Mouse (Mus musculus) heart, embryonic 16.5 days (tissue): ENCODE measurements at regions not wholly inside any gene's neighbourhood (a gene's known extent, or its start where the extent isn't known, plus 50 kb on each side); places are given as distances from the start of the nearest gene placed in this dataset.

ENCODE experiments used
- ATAC-seq: fragments of 200-750 bp; cut with Nextera tagmentation; replicated peaks from 2 replicates; pipeline ENCODE4 v1.8.0; 2017; ENCODE audit warnings: moderate number of reproducible peaks; ENCODE audit not compliant: insufficient read depth, low FRiP score; ENCODE audit errors: extremely low read depth
- H3K27ac ChIP-seq: fragments of 300-500 bp; sonication (generic); 2 replicates; pipeline ENCODE4 v1.5.1; 2014; ENCODE audit warnings: mild to moderate bottlenecking, low read length, control low read depth, moderate library complexity
- H3K27me3 ChIP-seq: fragments of 300-500 bp; sonication (generic); 2 replicates; pipeline ENCODE4 v1.6.1; 2014; ENCODE audit warnings: low read length, mixed read lengths; ENCODE audit not compliant: control insufficient read depth, insufficient read depth
- H3K36me3 ChIP-seq: fragments of 300-500 bp; sonication (generic); 2 replicates; pipeline ENCODE4 v1.6.1; 2014; ENCODE audit not compliant: control insufficient read depth, insufficient read depth
- H3K4me1 ChIP-seq: fragments of 300-500 bp; sonication (generic); 2 replicates; pipeline ENCODE4 v1.6.1; 2014; ENCODE audit warnings: low read length, mixed read lengths; ENCODE audit not compliant: control insufficient read depth, insufficient read depth
- H3K4me2 ChIP-seq: fragments of 300-500 bp; sonication (generic); 2 replicates; pipeline ENCODE4 v1.6.1; 2014; ENCODE audit warnings: low read depth, mild to moderate bottlenecking, control low read depth, low read length
- H3K4me3 ChIP-seq: fragments of 300-500 bp; sonication (generic); 2 replicates; pipeline ENCODE4 v1.5.1; 2014; ENCODE audit warnings: mild to moderate bottlenecking, control low read depth, low read length
- H3K9ac ChIP-seq: fragments of 300-500 bp; sonication (generic); 2 replicates; pipeline ENCODE4 v1.6.1; 2014; ENCODE audit warnings: low read length, control low read depth
- H3K9me3 ChIP-seq: fragments of 300-500 bp; sonication (generic); replicated peaks from 2 replicates; pipeline ENCODE4 v1.6.1; 2016; ENCODE audit warnings: low read length; ENCODE audit not compliant: control insufficient read depth
- WGBS: fragments of 180-500 bp; shearing (Covaris S2); extraction: QIAGEN DNeasy Blood & Tissue Kit; methylation state at CpG from one replicate; pipeline ENCODE4 v1.1.7; 2014; 5-methylcytosine and 5-hydroxymethylcytosine counted together

GRCm38 (mm10) chr13:16100253-16100652 is 88.6 kb downstream of the Inhba start:
- H3K9ac ChIP-seq = no peak overlapping the region
- H3K9me3 ChIP-seq = peaks cover 12% of the 10 kb centered on the region
- no peak overlapping the region for H3K27ac ChIP-seq
- no peaks in the 10 kb centered on the region for H3K4me1 ChIP-seq
- no peak overlapping the region for H3K4me3 ChIP-seq
- no peak; the same call in 1 of the 2 replicates for ATAC-seq
- no peak overlapping the region for H3K4me2 ChIP-seq
- H3K36me3 ChIP-seq = no peaks in the 10 kb centered on the region
- H3K27me3 ChIP-seq = no peaks in the 10 kb centered on the region
- 71% methylated on average over 12 of the region's 15 CpGs for WGBS

GRCm38 (mm10) chr13:16114837-16115236 is 103.2 kb downstream of the Inhba start:
- H3K27me3 ChIP-seq = no peaks in the 10 kb centered on the region
- no peak overlapping the region for H3K27ac ChIP-seq
- no peak for ATAC-seq
- H3K4me3 ChIP-seq = no peak overlapping the region
- no peaks in the 10 kb centered on the region for H3K9me3 ChIP-seq
- H3K36me3 ChIP-seq = no peaks in the 10 kb centered on the region
- 53% methylated on average over 2 of the region's 2 CpGs for WGBS
- 0 out of 2 replicates have a peak, but pooled peaks cover 3% of the 10 kb centered on the region for H3K4me1 ChIP-seq
- no peak overlapping the region for H3K9ac ChIP-seq
- H3K4me2 ChIP-seq = no peak overlapping the region

DNA sequence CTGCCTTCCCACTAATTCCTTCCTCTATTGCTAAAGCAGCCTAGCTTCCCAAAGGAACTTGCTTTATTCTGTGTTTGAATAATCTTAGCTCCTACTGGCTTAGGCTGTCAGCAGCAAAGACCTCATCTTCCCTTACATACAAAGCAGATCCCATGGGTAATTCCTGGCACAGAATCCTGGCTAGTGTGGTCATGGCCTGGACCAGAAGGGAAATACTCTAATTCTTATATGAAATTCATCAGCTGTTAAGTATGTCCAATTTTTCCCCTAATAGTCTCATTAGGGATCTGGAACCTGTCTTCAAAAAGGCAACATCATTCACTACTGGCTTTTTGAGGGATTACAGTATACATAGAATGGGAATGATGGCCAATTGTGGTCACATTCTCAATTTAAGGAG is 135.0 kb downstream of the Inhba start:
- Histone ChIP-seq H3K27ac (no peak overlapping the region), H3K27me3 (no peaks in the 10 kb centered on the region), H3K4me3 (no peak overlapping the region), H3K9ac (no peak overlapping the region), H3K36me3 (no peaks in the 10 kb centered on the region), H3K4me2 (no peak overlapping the region), H3K4me1 (no peaks in the 10 kb centered on the region), H3K9me3 (0 out of 2 replicates have a peak, but pooled peaks cover 3% of the 10 kb centered on the region)
- peak; percentile 45; the same call in 1 of the 2 replicates for ATAC-seq

DNA sequence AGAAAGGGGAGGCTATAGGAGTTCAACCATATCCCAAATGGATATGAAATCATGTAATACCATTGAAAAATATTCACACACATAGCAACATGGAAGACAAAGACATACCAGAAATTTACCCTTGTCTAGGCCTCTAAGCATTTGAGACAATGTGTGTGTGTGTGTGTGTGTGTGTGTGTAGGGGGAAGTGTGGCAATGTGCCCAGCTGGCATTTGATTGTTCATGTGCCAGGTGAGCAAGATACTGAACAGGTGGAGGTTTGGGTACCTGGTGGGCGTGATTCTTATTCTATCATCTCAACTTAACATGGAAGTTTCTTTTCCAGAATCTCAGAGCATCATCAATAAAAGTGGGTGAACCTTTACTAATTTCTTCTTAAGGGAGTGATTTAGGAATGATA is 143.3 kb downstream of the Inhba start:
- no peak overlapping the region for H3K9ac ChIP-seq
- no peak overlapping the region for H3K4me2 ChIP-seq
- H3K4me3 ChIP-seq = no peak overlapping the region
- no peak overlapping the region for H3K27ac ChIP-seq
- H3K27me3 ChIP-seq = no peaks in the 10 kb centered on the region
- H3K4me1 ChIP-seq = no peaks in the 10 kb centered on the region
- H3K9me3 ChIP-seq = 0 out of 2 replicates have a peak, but pooled peaks cover 3% of the 10 kb centered on the region
- ATAC-seq = no peak
- WGBS = 71% methylated on average over 1 of the region's 1 CpGs
- H3K36me3 ChIP-seq = no peaks in the 10 kb centered on the region

DNA sequence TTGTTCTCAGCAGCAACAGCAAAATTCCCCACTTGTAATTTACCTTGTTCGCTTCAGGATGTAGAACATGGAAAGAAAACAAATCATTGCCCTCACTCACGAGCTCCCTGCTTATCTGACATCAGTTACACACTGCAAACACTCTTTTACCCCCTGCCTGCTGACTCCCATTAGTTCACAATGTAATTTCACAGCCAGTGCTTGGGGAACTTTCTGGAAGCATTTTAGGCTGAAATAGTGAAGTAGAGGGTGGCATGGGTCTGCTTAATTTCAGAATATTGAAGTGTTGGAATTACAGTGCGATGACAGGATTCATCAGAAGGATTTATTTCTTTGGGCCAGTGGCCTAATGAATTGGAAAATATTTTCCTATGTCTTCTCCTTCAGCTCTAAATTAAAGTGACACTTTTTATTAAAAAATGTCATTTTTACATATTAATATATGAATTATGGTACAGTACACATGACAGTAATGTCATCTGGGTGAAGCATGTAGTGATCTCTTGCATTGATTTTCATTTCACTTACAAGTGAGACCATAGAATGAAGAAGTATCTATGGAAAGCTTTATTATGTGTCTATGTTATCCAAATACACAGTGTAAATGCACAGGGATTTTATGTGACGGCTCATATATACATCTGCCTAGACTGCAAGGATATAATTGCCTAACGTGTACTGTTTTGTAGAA is 153.7 kb downstream of the Inhba start:
- Histone ChIP-seq H3K27me3 (no peaks in the 10 kb centered on the region), H3K4me1 (no peaks in the 10 kb centered on the region), H3K9me3 (no peaks in the 10 kb centered on the region), H3K4me2 (no peak overlapping the region), H3K36me3 (no peaks in the 10 kb centered on the region), H3K27ac (no peak overlapping the region), H3K4me3 (no peak overlapping the region), H3K9ac (no peak overlapping the region)
- 68% methylated on average over 5 of the region's 5 CpGs for whole genome bisulfite sequencing
- ATAC-seq = no peak

DNA sequence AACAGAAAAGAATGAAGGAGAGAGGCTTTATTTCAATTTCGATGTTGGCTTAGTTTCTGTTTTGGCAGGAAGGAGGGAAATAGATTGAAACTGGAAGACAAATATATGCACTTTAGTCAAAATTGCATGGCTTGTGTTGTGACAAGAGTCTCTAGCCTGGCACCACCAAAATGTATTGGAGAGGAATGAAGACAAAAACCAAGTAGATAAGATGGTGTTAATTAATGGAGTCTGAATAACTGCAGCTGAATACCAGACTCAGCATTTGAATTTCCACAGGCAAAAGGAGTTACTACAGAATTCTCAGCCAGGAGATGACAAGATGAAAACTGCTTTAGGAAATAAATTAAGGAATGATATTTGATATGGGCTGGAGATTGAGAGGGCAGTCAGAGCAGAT is 185.0 kb downstream of the Inhba start:
- Histone ChIP-seq H3K9ac (no peak overlapping the region), H3K27me3 (no peaks in the 10 kb centered on the region), H3K27ac (no peak overlapping the region), H3K4me3 (no peak overlapping the region), H3K4me2 (no peak overlapping the region), H3K4me1 (no peaks in the 10 kb centered on the region), H3K36me3 (no peaks in the 10 kb centered on the region), H3K9me3 (no peaks in the 10 kb centered on the region)
- 85% methylated on average over 1 of the region's 1 CpGs for WGBS
- no peak for ATAC-seq

GRCm38 (mm10) chr13:16200046-16200445 is 188.4 kb downstream of the Inhba start:
- no peak overlapping the region for H3K4me2 ChIP-seq
- no peak overlapping the region for H3K4me3 ChIP-seq
- no peak overlapping the region for H3K9ac ChIP-seq
- 70% methylated on average over 1 of the region's 1 CpGs for WGBS
- H3K9me3 ChIP-seq = no peaks in the 10 kb centered on the region
- ATAC-seq = no peak
- H3K4me1 ChIP-seq = no peaks in the 10 kb centered on the region
- no peak overlapping the region for H3K27ac ChIP-seq
- H3K27me3 ChIP-seq = no peaks in the 10 kb centered on the region
- no peaks in the 10 kb centered on the region for H3K36me3 ChIP-seq

- H3K4me1 ChIP-seq = no peaks in the 10 kb centered on the region
- H3K4me3 ChIP-seq = no peak overlapping the region
- H3K9ac ChIP-seq = no peak overlapping the region
- no peak overlapping the region for H3K4me2 ChIP-seq
- no peaks in the 10 kb centered on the region for H3K27me3 ChIP-seq
- H3K9me3 ChIP-seq = no peaks in the 10 kb centered on the region
- no peak overlapping the region for H3K27ac ChIP-seq
- no peak for ATAC-seq
- no peaks in the 10 kb centered on the region for H3K36me3 ChIP-seq
- WGBS = 82% methylated on average over 3 of the region's 3 CpGs
Measured at GRCm38 (mm10) chr13:16203147-16203546, 191.5 kb downstream of the Inhba start.

DNA sequence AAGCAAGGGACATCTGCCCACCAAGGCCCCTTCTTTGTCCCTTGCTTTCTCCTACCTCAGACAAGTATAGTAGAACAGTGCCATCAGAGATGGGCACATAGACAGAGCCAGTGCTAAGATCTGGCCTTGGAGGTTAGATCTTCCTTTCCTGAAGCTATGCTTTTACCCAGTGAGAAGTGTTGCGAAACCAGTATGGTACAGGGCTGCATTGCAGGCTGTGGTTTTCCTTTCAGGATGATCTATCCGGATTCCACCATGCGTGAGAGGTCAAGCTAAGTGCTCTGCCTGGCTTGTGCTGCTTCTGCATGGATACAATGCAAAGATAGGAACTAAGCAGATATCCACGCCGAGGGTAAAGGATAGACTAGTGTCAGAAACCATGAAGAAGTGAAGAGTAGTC is 192.4 kb downstream of the Inhba start:
- ATAC-seq = no peak
- H3K27me3 ChIP-seq = no peaks in the 10 kb centered on the region
- WGBS = 84% methylated on average over 5 of the region's 5 CpGs
- H3K27ac ChIP-seq = no peak overlapping the region
- no peak overlapping the region for H3K9ac ChIP-seq
- no peaks in the 10 kb centered on the region for H3K4me1 ChIP-seq
- no peaks in the 10 kb centered on the region for H3K36me3 ChIP-seq
- H3K4me3 ChIP-seq = no peak overlapping the region
- no peaks in the 10 kb centered on the region for H3K9me3 ChIP-seq
- H3K4me2 ChIP-seq = no peak overlapping the region
